Comparison of ENCODE assay signal across 30 mouse cellular contexts in genomic region chr5:86771010-86771409, GRCm38 (mm10). TPM values are rescaled to one million over a fixed set of nuclear protein-coding genes. Genes with fewer than 3 reads are reported as not detected.
A peak's percentile ranks its signal among the peaks of the same experiment; 100 is the strongest.
DNase-seq lines count a peak whose midpoint lies in the region; ATAC-seq and TF ChIP-seq lines count a peak whose summit lies in the region.
"Had no signal": no experiment of that assay in that cellular context is flagged by ENCODE, and none has a peak within 500 bp of the region (broad histone marks: within the 10 kb centered on the region; RNA-seq: fewer than 3 reads in every experiment).

No protein-coding gene starts in this region.

- DNase-seq in CD4-positive, CD25-positive, alpha-beta regulatory T cell, adult 2 months (ENCODE audit: low read depth, low spot score): peak; percentile 3
- DNase-seq in liver, adult 2 months (ENCODE audit: extremely low read depth, low read depth, low spot score): peak; percentile 42
- DNase-seq in liver, embryonic 11.5 days (ENCODE audit: low spot score): no peak
- DNase-seq in R1 (ENCODE audit: low read depth, low spot score): peak; percentile 19
- no peak for DNase-seq in frontal cortex, postnatal 10 days (ENCODE audit: low spot score in 2 of 2)
- DNase-seq: adrenal gland, adult 2 months; adrenal gland, postnatal 25 days; cerebellum, adult 2 months; cerebellum, postnatal 14 days; embryo, embryonic 11 days; gastrocnemius, postnatal 36 days; heart, adult 11 months; heart, postnatal 10 days; heart, postnatal 4 days had no signal

- no peaks in the 10 kb centered on the region for H3K4me1 ChIP-seq in liver, adult 2 months (ENCODE audit: control insufficient read depth, insufficient read depth, low read length)
- no peaks in the 10 kb centered on the region for H3K4me1 ChIP-seq in liver, embryonic 11.5 days (replicated peaks; ENCODE audit: control insufficient read depth, insufficient read depth, low read length)
- H3K4me1 ChIP-seq in intestine, embryonic 15.5 days (replicated peaks): no peaks in the 10 kb centered on the region
- H3K4me1 ChIP-seq: embryonic facial prominence, embryonic 15.5 days; forebrain, embryonic 10.5 days; heart, embryonic 10.5 days; hindbrain, embryonic 12.5 days had no signal

- H3K36me3 ChIP-seq in liver, adult 2 months (ENCODE audit: control insufficient read depth, insufficient read depth, low read length): no peaks in the 10 kb centered on the region
- H3K36me3 ChIP-seq in liver, embryonic 11.5 days (ENCODE audit: control insufficient read depth, insufficient read depth, low read length): no peaks in the 10 kb centered on the region
- no peaks in the 10 kb centered on the region for H3K36me3 ChIP-seq in intestine, embryonic 15.5 days
- H3K36me3 ChIP-seq: embryonic facial prominence, embryonic 15.5 days; forebrain, embryonic 10.5 days; heart, embryonic 10.5 days; hindbrain, embryonic 12.5 days had no signal

- no peak for TF ChIP-seq POLR2A in liver, adult 2 months (IDR thresholded peaks at IDR 0.05; ENCODE audit: extremely low read depth, insufficient read depth, low read length)

- no peak overlapping the region for H3K9ac ChIP-seq in liver, adult 2 months (ENCODE audit: low read depth, low read length)
- no peak overlapping the region for H3K9ac ChIP-seq in liver, embryonic 11.5 days (ENCODE audit: low read depth, low read length)
- H3K9ac ChIP-seq in intestine, embryonic 15.5 days: no peak overlapping the region
- H3K9ac ChIP-seq: embryonic facial prominence, embryonic 15.5 days; hindbrain, embryonic 12.5 days had no signal

- H3K9me3 ChIP-seq in liver, embryonic 11.5 days (ENCODE audit: control insufficient read depth, low read length): no peaks in the 10 kb centered on the region
- no peaks in the 10 kb centered on the region for H3K9me3 ChIP-seq in intestine, embryonic 15.5 days
- H3K9me3 ChIP-seq: embryonic facial prominence, embryonic 15.5 days; forebrain, embryonic 10.5 days; heart, embryonic 10.5 days; hindbrain, embryonic 12.5 days had no signal

- no peak overlapping the region for H3K4me2 ChIP-seq in liver, embryonic 11.5 days
- no peak overlapping the region for H3K4me2 ChIP-seq in intestine, embryonic 15.5 days (replicated peaks)
- H3K4me2 ChIP-seq: embryonic facial prominence, embryonic 15.5 days; hindbrain, embryonic 12.5 days had no signal

- H3K4me3 ChIP-seq in liver, adult 2 months (ENCODE audit: insufficient read depth, low read depth, low read length): no peak overlapping the region
- H3K4me3 ChIP-seq in liver, embryonic 11.5 days (ENCODE audit: low read depth, low read length): no peak overlapping the region
- H3K4me3 ChIP-seq in intestine, embryonic 15.5 days (replicated peaks): no peak overlapping the region
- H3K4me3 ChIP-seq: embryonic facial prominence, embryonic 15.5 days; erythroblast, embryonic 14.5 days; forebrain, embryonic 10.5 days; heart, embryonic 10.5 days; hindbrain, embryonic 12.5 days had no signal

- no peaks in the 10 kb centered on the region for H3K79me2 ChIP-seq in liver, adult 2 months (ENCODE audit: control insufficient read depth, insufficient read depth, low read length)

- TF ChIP-seq CTCF in liver, adult 2 months (IDR thresholded peaks at IDR 0.05; ENCODE audit: low read depth, low read length): peak; percentile 50; the same call in 1 of the 2 replicates

- H3K27me3 ChIP-seq in liver, adult 2 months (ENCODE audit: control insufficient read depth, insufficient read depth, low read length): no peaks in the 10 kb centered on the region
- H3K27me3 ChIP-seq in liver, embryonic 11.5 days (replicated peaks; ENCODE audit: control insufficient read depth, insufficient read depth, low read length): no peaks in the 10 kb centered on the region
- H3K27me3 ChIP-seq in intestine, embryonic 15.5 days (replicated peaks): no peaks in the 10 kb centered on the region
- H3K27me3 ChIP-seq: embryonic facial prominence, embryonic 15.5 days; hindbrain, embryonic 12.5 days had no signal

- no peak for ATAC-seq in CD4-positive, CD25-positive, alpha-beta regulatory T cell, adult 4 months
- no peak for ATAC-seq in liver, embryonic 11.5 days (replicated peaks; ENCODE audit: low FRiP score)
- no peak for ATAC-seq in inflammation-experienced regulatory T-cells, adult 6 months
- ATAC-seq in intestine, embryonic 15.5 days: no peak
- ATAC-seq: activated CD4-positive, CD25-positive, alpha-beta regulatory T cell, adult 4 months; forebrain, embryonic 14.5 days; hindbrain, embryonic 16.5 days had no signal

- no peak overlapping the region for H3K27ac ChIP-seq in liver, adult 2 months (replicated peaks; ENCODE audit: insufficient read depth, low read depth, low read length)
- no peak overlapping the region for H3K27ac ChIP-seq in liver, embryonic 11.5 days (ENCODE audit: low read depth, low read length)
- no peak overlapping the region for H3K27ac ChIP-seq in intestine, embryonic 15.5 days
- H3K27ac ChIP-seq: embryonic facial prominence, embryonic 15.5 days; forebrain, embryonic 10.5 days; heart, embryonic 10.5 days; hindbrain, embryonic 12.5 days had no signal

RNA-seq across cellular contexts. Expression of gene Tmprss11e, which starts 25.4 kb away (rescaled TPM):
- polyA plus RNA-seq in CD4-positive, CD25-positive, alpha-beta regulatory T cell, adult 4 months (2017; shearing (Covaris generic)): under 1 TPM; 0.24 to 0.39 TPM
- total RNA-seq in liver, adult 2 months (2014; rRNA removed): 0.07 TPM in 1 of 2 replicates, not detected in the other
- not detected in 2 replicates for polyA plus RNA-seq in liver, adult 2 months (2012; rRNA removed)
- polyA plus RNA-seq in liver, embryonic 11.5 days (2014; fragmentation: Nextera tagmentation; extraction: Ambion mirVana): not detected in 2 replicates
- polyA plus RNA-seq in inflammation-experienced regulatory T-cells, adult 6 months (2017; shearing (Covaris generic)): under 1 TPM; 0.09 to 0.99 (median 0.96) TPM
- not detected in 2 replicates for polyA plus RNA-seq in intestine, embryonic 15.5 days (2015; fragmentation: Nextera tagmentation; extraction: Ambion mirVana)
- total RNA-seq: adrenal gland, adult 2 months; adrenal gland, postnatal 25 days; common myeloid progenitor, adult 5-6 weeks; gastrocnemius, adult 8-10 months; gastrocnemius, postnatal 36 days; heart, postnatal 10 days; heart, postnatal 4 days had no signal
- polyA plus RNA-seq: adrenal gland, adult 2 months; cerebellum, adult 2 months; embryonic facial prominence, embryonic 11.5 days; erythroblast, embryonic 14.5 days; forebrain, embryonic 10.5 days; forebrain, embryonic 14.5 days; heart, embryonic 10.5 days; heart, embryonic 14.5 days; hindbrain, embryonic 12.5 days; hindbrain, embryonic 16.5 days; intestine, embryonic 14.5 days had no signal

RNA-seq across cellular contexts. Expression of gene Ythdc1, which starts 33.0 kb away (rescaled TPM):
- polyA plus RNA-seq in CD4-positive, CD25-positive, alpha-beta regulatory T cell, adult 4 months (2017; shearing (Covaris generic)): 10 to 100 TPM; 74.9 to 83.7 TPM
- total RNA-seq in liver, adult 2 months (2014; rRNA removed): 21.7 and 22.8 TPM in 2 replicates
- 4.8 and 6.3 TPM in 2 replicates for polyA plus RNA-seq in liver, adult 2 months (2012; rRNA removed)
- 34.3 and 42.5 TPM in 2 replicates for polyA plus RNA-seq in liver, embryonic 11.5 days (2014; fragmentation: Nextera tagmentation; extraction: Ambion mirVana)
- polyA plus RNA-seq in inflammation-experienced regulatory T-cells, adult 6 months (2017; shearing (Covaris generic)): 10 to 100 TPM; 55.4 to 93.3 (median 82.2) TPM
- polyA plus RNA-seq in intestine, embryonic 15.5 days (2015; fragmentation: Nextera tagmentation; extraction: Ambion mirVana): 31.5 and 35.2 TPM in 2 replicates

Comparison
In these comparisons a context has a peak if more than half of its experiments do, and no peak if none do; other contexts are left out.
1. DNase-seq: peak in CD4-positive, CD25-positive, alpha-beta regulatory T cell, adult 2 months (single experiment), liver, adult 2 months (single experiment) and R1 (single experiment); none in liver, embryonic 11.5 days (single experiment) and frontal cortex, postnatal 10 days (0 of 2).